Mouse (Mus musculus) heart, postnatal 0 days (tissue): ENCODE results near the gene Nlgn2. TPM values are rescaled to one million over a fixed set of nuclear protein-coding genes. Genes with fewer than 3 reads are reported as not detected.
A peak's percentile ranks its signal among the peaks of the same experiment; 100 is the strongest.

Experiments
- ATAC-seq: fragments of 200-750 bp; cut with Nextera tagmentation; 2 replicates; pipeline ENCODE4 v1.8.0; 2017; ENCODE audit warnings: low read depth, moderate number of reproducible peaks, moderate library complexity; ENCODE audit not compliant: insufficient read depth
- DNase-seq: peaks from one replicate; pipeline ENCODE4 v3.0.0-alpha.2; 2016; ENCODE audit warnings: low spot score
- H3K27ac ChIP-seq: fragments of 300-500 bp; sonication (generic); 2 replicates; pipeline ENCODE4 v1.5.1; 2014; ENCODE audit warnings: low read depth, mild to moderate bottlenecking
- H3K27me3 ChIP-seq: fragments of 300-500 bp; sonication (generic); 2 replicates; pipeline ENCODE4 v1.6.1; 2014; ENCODE audit warnings: low read length, mixed read lengths; ENCODE audit not compliant: control insufficient read depth, insufficient read depth
- H3K36me3 ChIP-seq: fragments of 300-500 bp; sonication (generic); replicated peaks from 2 replicates; pipeline ENCODE4 v1.6.1; 2014; ENCODE audit warnings: low read length, mixed read lengths; ENCODE audit not compliant: control insufficient read depth, insufficient read depth
- H3K4me1 ChIP-seq: fragments of 300-500 bp; sonication (generic); 2 replicates; pipeline ENCODE4 v1.6.1; 2014; ENCODE audit warnings: antibody characterized with exemption; ENCODE audit not compliant: control insufficient read depth, insufficient read depth
- H3K4me2 ChIP-seq: fragments of 300-500 bp; sonication (generic); 2 replicates; pipeline ENCODE4 v1.6.1; 2014; ENCODE audit warnings: low read depth, mild to moderate bottlenecking, low read length, moderate library complexity
- H3K4me3 ChIP-seq: fragments of 300-500 bp; sonication (generic); 2 replicates; pipeline ENCODE4 v1.5.1; 2014; ENCODE audit warnings: low read depth, low read length
- H3K9ac ChIP-seq: fragments of 300-500 bp; sonication (generic); replicated peaks from 2 replicates; pipeline ENCODE4 v1.6.1; 2014; ENCODE audit warnings: low read depth, low read length, mixed read lengths
- H3K9me3 ChIP-seq: fragments of 300-500 bp; sonication (generic); replicated peaks from 2 replicates; pipeline ENCODE4 v1.6.1; 2016; ENCODE audit warnings: low read length; ENCODE audit not compliant: control insufficient read depth
- CTCF ChIP-seq: IDR thresholded peaks from 2 replicates; pipeline ENCODE4 v1.5.1; 2016; ENCODE audit warnings: antibody characterized with exemption, control low read depth, low read depth
- EP300 ChIP-seq: IDR thresholded peaks from 2 replicates; pipeline ENCODE4 v1.6.1; 2016; ENCODE audit warnings: antibody characterized with exemption, low read depth
- WGBS: fragments of 180-500 bp; shearing (Covaris S2); extraction: QIAGEN DNeasy Blood & Tissue Kit; methylation state at CpG from one replicate; pipeline ENCODE4 v1.1.7; 2014; 5-methylcytosine and 5-hydroxymethylcytosine counted together
- polyA plus RNA-seq: library from polyadenylated mRNA; unstranded; fragments of >200 nt; fragmentation: Nextera tagmentation; extraction: Ambion mirVana; gene quantifications from 2 replicates; pipeline ENCODE4 v1.2.1, GENCODE M21; 2015
- total RNA-seq: library from RNA; depleted of rRNA; stranded (reverse); fragments of >200 nt; gene quantifications from 2 replicates; pipeline ENCODE4 v1.2.3, GENCODE M21; 2014; ENCODE audit warnings: low replicate concordance

Nlgn2 gene
- total and polyA plus RNA-seq, 2 experiments from 2014 or later: 0.89 to 4.5 TPM

- 89% methylated on average over 15 of the region's 15 CpGs for WGBS
- DNase-seq (no peak), ATAC-seq (no peak)
- Histone ChIP-seq H3K27me3 (no peaks in the 10 kb centered on the region), H3K9me3 (no peaks in the 10 kb centered on the region), H3K4me2 (no peak overlapping the region), H3K4me1 (peaks cover 20% of the 10 kb centered on the region; the same call in 1 of the 2 replicates), H3K9ac (no peak overlapping the region), H3K27ac (no peak overlapping the region), H3K4me3 (no peak overlapping the region), H3K36me3 (peaks cover 41% of the 10 kb centered on the region)
- no peak for TF ChIP-seq CTCF
- TF ChIP-seq EP300: no peak
Observed at GRCm38 (mm10) chr11:69849884-69850283, 12.3 kb upstream of the Nlgn2 start.

GRCm38 (mm10) chr11:69849128-69849527 is 11.5 kb upstream of the Nlgn2 start:
- H3K27me3 ChIP-seq: no peaks in the 10 kb centered on the region
- peaks cover 41% of the 10 kb centered on the region for H3K36me3 ChIP-seq
- ATAC-seq: no peak
- TF ChIP-seq EP300 (no peak), CTCF (no peak)
- WGBS: 80% methylated on average over 9 of the region's 9 CpGs
- H3K4me3 ChIP-seq: no peak overlapping the region
- peak overlapping the region; percentile 56 for H3K27ac ChIP-seq
- peaks cover 20% of the 10 kb centered on the region; the same call in 1 of the 2 replicates for H3K4me1 ChIP-seq
- no peak overlapping the region for H3K9ac ChIP-seq
- no peaks in the 10 kb centered on the region for H3K9me3 ChIP-seq
- H3K4me2 ChIP-seq: no peak overlapping the region
- no peak for DNase-seq

- peaks cover 41% of the 10 kb centered on the region for H3K36me3 ChIP-seq
- H3K4me3 ChIP-seq: no peak overlapping the region
- no peaks in the 10 kb centered on the region for H3K9me3 ChIP-seq
- H3K27ac ChIP-seq: no peak overlapping the region
- no peak overlapping the region for H3K4me2 ChIP-seq
- TF ChIP-seq EP300 (no peak), CTCF (no peak)
- no peaks in the 10 kb centered on the region for H3K27me3 ChIP-seq
- no peak for DNase-seq
- ATAC-seq: no peak
- no peak overlapping the region for H3K9ac ChIP-seq
- WGBS: 95% methylated on average over 6 of the region's 6 CpGs
- H3K4me1 ChIP-seq: peaks cover 20% of the 10 kb centered on the region; the same call in 1 of the 2 replicates
Observed at GRCm38 (mm10) chr11:69848021-69848420, 10.4 kb upstream of the Nlgn2 start.

DNA sequence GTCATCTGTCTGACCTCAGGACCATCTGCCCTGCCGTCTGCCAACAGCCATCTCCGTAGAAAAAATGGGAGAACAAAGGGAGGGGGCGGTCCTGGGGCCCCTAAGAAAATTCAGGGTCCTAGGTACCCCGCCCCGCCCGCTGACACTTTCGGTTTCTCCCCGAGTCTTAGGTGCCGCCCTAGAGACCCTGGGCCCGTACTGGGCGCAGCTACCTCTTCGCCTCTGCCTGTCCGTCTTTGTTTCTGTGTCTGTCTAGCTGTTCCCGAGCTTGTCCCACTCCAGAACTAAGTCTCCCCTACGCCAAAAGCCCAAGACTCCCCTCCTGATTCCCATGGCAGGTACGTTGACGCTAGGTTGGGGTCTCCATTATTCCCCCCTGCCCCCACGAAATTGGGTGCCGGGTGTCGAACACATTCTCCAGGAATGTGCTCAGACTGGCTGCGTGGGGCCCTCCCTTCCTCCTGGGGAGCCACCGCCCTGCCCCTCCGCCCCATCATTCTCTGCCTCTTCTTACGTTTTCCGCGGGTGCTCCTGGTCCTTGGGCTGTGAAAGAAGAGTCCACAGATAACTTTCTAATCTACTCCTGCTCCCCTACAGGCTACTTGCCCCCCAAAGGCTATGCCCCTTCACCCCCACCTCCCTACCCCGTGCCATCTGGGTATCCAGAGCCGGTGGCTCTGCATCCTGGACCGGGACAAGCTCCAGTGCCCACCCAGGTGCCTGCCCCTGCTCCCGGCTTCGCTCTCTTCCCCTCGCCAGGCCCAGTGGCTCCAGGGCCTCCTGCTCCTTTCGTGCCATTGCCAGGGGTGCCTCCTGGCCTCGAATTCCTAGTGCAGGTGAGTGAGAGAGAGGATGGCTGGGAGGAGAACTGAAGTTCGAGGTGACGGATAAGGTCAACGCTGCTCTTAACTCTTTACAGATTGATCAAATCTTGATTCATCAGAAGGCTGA is 9.4 kb upstream of the Nlgn2 start:
- Histone ChIP-seq H3K27me3 (no peaks in the 10 kb centered on the region), H3K4me2 (peak overlapping the region; percentile 63), H3K4me1 (peaks cover 20% of the 10 kb centered on the region; the same call in 1 of the 2 replicates), H3K36me3 (peaks cover 38% of the 10 kb centered on the region), H3K9me3 (no peaks in the 10 kb centered on the region), H3K27ac (peak overlapping the region; percentile 90), H3K9ac (peak overlapping the region; percentile 77), H3K4me3 (peak overlapping the region; percentile 79)
- DNase-seq (no peak), ATAC-seq (peak; percentile 37)
- WGBS: 13% methylated on average over 36 of the region's 37 CpGs
- TF ChIP-seq EP300 (no peak), CTCF (no peak)

DNA sequence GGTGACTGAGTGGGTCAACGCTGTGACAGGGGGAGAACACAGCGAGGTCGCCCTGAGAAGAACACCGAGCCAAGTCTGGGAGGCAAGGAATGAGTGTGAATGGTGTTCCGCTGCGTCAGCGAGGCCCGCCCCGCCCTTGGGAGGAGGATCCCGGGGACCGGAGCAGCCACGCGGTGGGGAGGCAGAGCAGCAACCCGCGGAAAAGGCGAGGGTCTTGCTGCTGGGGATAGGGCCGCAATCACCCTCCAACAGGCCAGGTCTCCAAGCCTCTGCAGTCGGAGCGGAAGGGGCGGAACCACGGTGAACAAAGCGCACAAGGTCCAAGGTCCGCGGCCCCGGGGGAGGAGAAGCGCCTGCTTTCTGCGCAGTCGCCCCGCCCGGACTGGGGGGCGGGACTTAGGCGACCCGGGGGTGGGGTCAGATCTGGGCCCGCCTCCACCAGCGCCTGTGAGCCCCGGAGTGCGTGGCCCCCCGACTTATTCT is 8.7 kb upstream of the Nlgn2 start, which contains the start of gene Plscr3:
TSS of gene Plscr3 (plus strand) at position 179 of the 483 bp plus-strand sequence.
- WGBS: 0% methylated on average over 37 of the region's 38 CpGs
- H3K9ac ChIP-seq: peak within 1 kb of the TSS; percentile 77
- peaks cover 31% of the 10 kb centered on the region for H3K36me3 ChIP-seq
- TF ChIP-seq CTCF (no peak), EP300 (no peak)
- DNase-seq (peak; percentile 95), ATAC-seq (peak; percentile 95)
- H3K4me1 ChIP-seq: peaks cover 20% of the 10 kb centered on the region; the same call in 1 of the 2 replicates
- H3K4me2 ChIP-seq: peak within 1 kb of the TSS; percentile 63
- H3K9me3 ChIP-seq: no peaks in the 10 kb centered on the region
- H3K4me3 ChIP-seq: peak within 1 kb of the TSS; percentile 79
- no peaks in the 10 kb centered on the region for H3K27me3 ChIP-seq
- H3K27ac ChIP-seq: peak within 1 kb of the TSS; percentile 90
